Mouse (Mus musculus) erythroblast, embryonic 14.5 days (primary cell): ENCODE data around the gene Kcnj1. TPM values are rescaled to one million over a fixed set of nuclear protein-coding genes. Genes with fewer than 3 reads are reported as not detected.

Experiments used
- H3K27me3 ChIP-seq: 2 replicates; pipeline ENCODE4 v1.6.1; 2012; ENCODE audit warnings: inconsistent platforms; ENCODE audit not compliant: control insufficient read depth
- H3K36me3 ChIP-seq: 2 replicates; pipeline ENCODE4 v1.6.1; 2012; ENCODE audit warnings: mild to moderate bottlenecking, inconsistent platforms; ENCODE audit not compliant: control insufficient read depth
- H3K4me1 ChIP-seq: 2 replicates; pipeline ENCODE4 v1.6.1; 2012; ENCODE audit warnings: inconsistent platforms; ENCODE audit not compliant: control insufficient read depth
- H3K4me3 ChIP-seq: replicated peaks from 2 replicates; pipeline ENCODE3; 2012; ENCODE audit warnings: moderate library complexity, mild to moderate bottlenecking, inconsistent platforms
- H3K9me3 ChIP-seq: 2 replicates; pipeline ENCODE4 v1.6.1; 2012; ENCODE audit warnings: low read length, inconsistent platforms, mixed read lengths; ENCODE audit not compliant: control insufficient read depth
- GATA1 ChIP-seq: IDR thresholded peaks from 2 replicates; pipeline ENCODE4 v1.6.1; 2012; ENCODE audit warnings: low read length, inconsistent platforms, mixed read lengths
- TAL1 ChIP-seq: IDR thresholded peaks from 3 replicates; pipeline ENCODE4 v1.6.1; 2012; ENCODE audit warnings: low read length, inconsistent platforms, mixed read lengths
- polyA plus RNA-seq: library from polyadenylated mRNA; stranded (reverse); fragments of >175 nt; gene quantifications from 2 replicates; pipeline ENCODE4 v1.2.3, GENCODE M21; 2012

Kcnj1 gene
- polyA plus RNA-seq, 1 experiment: not detected

DNA sequence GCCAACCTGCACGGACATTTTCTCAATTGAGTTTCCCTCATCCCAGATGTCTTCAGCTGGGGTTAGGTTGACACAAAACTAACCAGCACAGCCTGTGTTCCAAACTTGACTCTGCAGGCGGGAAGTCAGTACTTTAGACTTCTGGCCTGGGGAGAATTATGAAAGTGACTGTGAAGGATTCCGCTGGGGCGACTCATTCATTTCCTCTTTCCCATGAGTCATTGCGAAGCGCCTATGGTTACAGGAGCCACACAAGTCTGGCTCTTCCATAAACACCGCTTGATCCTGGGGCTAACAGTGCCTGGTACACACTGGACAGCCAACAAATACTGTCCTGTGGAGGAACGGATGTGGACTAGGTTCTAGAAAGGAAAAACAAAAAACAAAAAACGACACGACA lies 22.9 kb upstream of the Kcnj1 start:
- H3K4me3 ChIP-seq: no peak overlapping the region
- no peak for TF ChIP-seq TAL1
- no peak for TF ChIP-seq GATA1
- peaks cover 3% of the 10 kb centered on the region; the same call in 1 of the 2 replicates for H3K9me3 ChIP-seq
- peaks cover 15% of the 10 kb centered on the region for H3K27me3 ChIP-seq
- H3K36me3 ChIP-seq: no peaks in the 10 kb centered on the region
- peaks cover 2% of the 10 kb centered on the region for H3K4me1 ChIP-seq

- TF ChIP-seq TAL1: no peak
- no peak for TF ChIP-seq GATA1
- no peaks in the 10 kb centered on the region for H3K36me3 ChIP-seq
- peaks cover 3% of the 10 kb centered on the region; the same call in 1 of the 2 replicates for H3K9me3 ChIP-seq
- H3K4me1 ChIP-seq: no peaks in the 10 kb centered on the region
- no peak overlapping the region for H3K4me3 ChIP-seq
- peaks cover 7% of the 10 kb centered on the region for H3K27me3 ChIP-seq
Observed at GRCm38 (mm10) chr9:32350332-32350731, 22.0 kb upstream of the Kcnj1 start.

DNA sequence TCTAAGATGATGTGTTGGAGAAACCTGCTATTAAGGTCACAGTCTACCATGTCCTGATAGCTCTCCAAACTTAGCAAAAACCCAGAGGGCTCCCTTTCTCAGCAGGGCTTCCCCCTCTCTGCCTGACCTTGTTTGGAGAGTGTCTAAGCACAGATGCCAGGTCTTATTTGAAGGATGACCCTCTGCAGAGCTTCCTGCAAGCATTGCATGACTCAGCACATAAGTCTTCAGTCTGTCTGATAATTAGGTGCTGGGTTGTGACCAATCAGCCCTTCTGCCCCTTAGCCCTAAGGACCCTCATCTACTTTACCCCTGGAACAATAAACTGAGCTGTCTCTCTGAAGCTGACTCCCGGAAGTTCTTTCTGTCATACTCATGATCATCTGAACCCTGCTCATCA lies 11.5 kb upstream of the Kcnj1 start:
- Histone ChIP-seq H3K27me3 (no peaks in the 10 kb centered on the region), H3K4me3 (no peak overlapping the region), H3K36me3 (no peaks in the 10 kb centered on the region), H3K4me1 (no peaks in the 10 kb centered on the region), H3K9me3 (peaks cover 3% of the 10 kb centered on the region)
- TF ChIP-seq GATA1: no peak
- no peak for TF ChIP-seq TAL1

- H3K4me3 ChIP-seq: no peak overlapping the region
- peaks cover 2% of the 10 kb centered on the region; the same call in 1 of the 2 replicates for H3K9me3 ChIP-seq
- no peaks in the 10 kb centered on the region for H3K27me3 ChIP-seq
- no peaks in the 10 kb centered on the region for H3K4me1 ChIP-seq
- no peaks in the 10 kb centered on the region for H3K36me3 ChIP-seq
- no peak for TF ChIP-seq TAL1
- no peak for TF ChIP-seq GATA1
Observed at GRCm38 (mm10) chr9:32368812-32369211, 3.5 kb upstream of the Kcnj1 start.

- Histone ChIP-seq H3K4me3 (no peak overlapping the region), H3K27me3 (no peaks in the 10 kb centered on the region), H3K9me3 (peaks cover 2% of the 10 kb centered on the region; the same call in 1 of the 2 replicates), H3K36me3 (no peaks in the 10 kb centered on the region), H3K4me1 (no peaks in the 10 kb centered on the region)
- TF ChIP-seq GATA1: no peak
- no peak for TF ChIP-seq TAL1
Observed at GRCm38 (mm10) chr9:32369388-32369787, 2.9 kb upstream of the Kcnj1 start.

GRCm38 (mm10) chr9:32373656-32374055 lies 1.4 kb downstream of the Kcnj1 start:
- Histone ChIP-seq H3K4me1 (no peaks in the 10 kb centered on the region), H3K4me3 (no peak overlapping the region), H3K36me3 (no peaks in the 10 kb centered on the region), H3K9me3 (no peaks in the 10 kb centered on the region), H3K27me3 (no peaks in the 10 kb centered on the region)
- TF ChIP-seq TAL1 (no peak), GATA1 (no peak)

GRCm38 (mm10) chr9:32376031-32376430 lies 3.7 kb downstream of the Kcnj1 start:
- H3K27me3 ChIP-seq: no peaks in the 10 kb centered on the region
- no peaks in the 10 kb centered on the region for H3K4me1 ChIP-seq
- no peak overlapping the region for H3K4me3 ChIP-seq
- TF ChIP-seq TAL1 (no peak), GATA1 (no peak)
- H3K9me3 ChIP-seq: no peaks in the 10 kb centered on the region
- H3K36me3 ChIP-seq: no peaks in the 10 kb centered on the region

- no peak for TF ChIP-seq GATA1
- TF ChIP-seq TAL1: no peak
- Histone ChIP-seq H3K4me3 (no peak overlapping the region), H3K27me3 (no peaks in the 10 kb centered on the region), H3K9me3 (no peaks in the 10 kb centered on the region), H3K36me3 (no peaks in the 10 kb centered on the region), H3K4me1 (no peaks in the 10 kb centered on the region)
Observed at GRCm38 (mm10) chr9:32376863-32377590, 4.7 kb downstream of the Kcnj1 start.

- H3K4me1 ChIP-seq: no peaks in the 10 kb centered on the region
- H3K36me3 ChIP-seq: no peaks in the 10 kb centered on the region
- no peak overlapping the region for H3K4me3 ChIP-seq
- TF ChIP-seq GATA1 (no peak), TAL1 (no peak)
- H3K27me3 ChIP-seq: no peaks in the 10 kb centered on the region
- no peaks in the 10 kb centered on the region for H3K9me3 ChIP-seq
Observed at GRCm38 (mm10) chr9:32384906-32385305, 12.6 kb downstream of the Kcnj1 start.

GRCm38 (mm10) chr9:32388120-32388519 lies 15.8 kb downstream of the Kcnj1 start:
- Histone ChIP-seq H3K4me1 (no peaks in the 10 kb centered on the region), H3K4me3 (no peak overlapping the region), H3K9me3 (no peaks in the 10 kb centered on the region), H3K36me3 (no peaks in the 10 kb centered on the region), H3K27me3 (no peaks in the 10 kb centered on the region)
- TF ChIP-seq GATA1 (no peak), TAL1 (no peak)
